Mouse (Mus musculus) gonadal fat pad, adult 2 months (tissue): ENCODE results near the gene Stat6. TPM values are rescaled to one million over a fixed set of nuclear protein-coding genes. Genes with fewer than 3 reads are reported as not detected.
"Not testable (repeated sequence)": the region's sequence is repeated elsewhere in the genome, so short reads cannot be mapped to it uniquely, and the experiment has no call there.

ENCODE experiments used
- DNase-seq: peaks from one replicate; pipeline ENCODE4 v3.0.0-alpha.2; 2012; ENCODE audit warnings: low read depth
- polyA plus RNA-seq: library from polyadenylated mRNA; depleted of rRNA; stranded (reverse); fragments of >200 nt; gene quantifications from 2 replicates; pipeline ENCODE4 v1.2.3, GENCODE M21; 2012

Stat6 gene
- polyA plus RNA-seq, 1 experiment: 92.7 TPM

- no peak for DNase-seq
Observed at GRCm38 (mm10) chr10:127645791-127646190, 3.0 kb downstream of the Stat6 start.

DNA sequence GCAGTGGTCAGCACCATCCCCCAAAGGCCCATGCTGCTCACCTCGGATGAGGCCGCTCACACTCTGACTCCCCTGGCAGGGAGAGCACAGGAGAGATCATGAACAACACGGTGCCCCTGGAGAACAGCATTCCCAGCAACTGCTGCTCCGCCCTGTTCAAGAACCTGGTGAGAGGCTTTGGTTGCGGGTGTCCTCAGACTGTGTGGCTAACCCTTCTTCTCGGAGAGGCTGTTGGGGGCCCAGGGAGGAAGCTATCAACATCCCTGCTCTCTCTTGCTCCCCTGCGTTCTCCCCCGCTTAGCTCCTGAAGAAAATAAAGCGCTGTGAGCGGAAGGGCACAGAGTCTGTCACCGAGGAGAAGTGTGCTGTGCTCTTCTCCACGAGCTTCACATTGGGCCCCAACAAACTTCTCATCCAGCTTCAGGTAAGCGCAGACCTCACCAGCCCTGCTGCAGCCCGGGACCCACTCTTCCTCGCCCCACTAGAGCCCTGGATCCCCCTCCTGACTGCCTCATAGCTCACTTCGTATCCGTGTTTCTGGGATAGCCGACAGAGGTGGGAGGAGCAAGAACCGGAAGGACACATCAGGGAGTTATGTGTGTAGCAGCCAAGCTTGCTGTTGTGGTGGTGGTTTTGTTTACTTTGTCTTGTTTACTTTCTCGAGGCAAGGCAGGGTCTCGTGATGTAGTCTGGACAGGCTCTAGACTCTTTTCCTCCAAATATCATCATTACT, 10.3 kb downstream of the Stat6 start:
- DNase-seq: no peak

- no peak for DNase-seq
Observed at GRCm38 (mm10) chr10:127654970-127655579, 12.3 kb downstream of the Stat6 start.

GRCm38 (mm10) chr10:127657617-127658016, 14.8 kb downstream of the Stat6 start:
- not testable (repeated sequence) for DNase-seq

GRCm38 (mm10) chr10:127658076-127658475, 15.3 kb downstream of the Stat6 start:
- DNase-seq: no peak

DNA sequence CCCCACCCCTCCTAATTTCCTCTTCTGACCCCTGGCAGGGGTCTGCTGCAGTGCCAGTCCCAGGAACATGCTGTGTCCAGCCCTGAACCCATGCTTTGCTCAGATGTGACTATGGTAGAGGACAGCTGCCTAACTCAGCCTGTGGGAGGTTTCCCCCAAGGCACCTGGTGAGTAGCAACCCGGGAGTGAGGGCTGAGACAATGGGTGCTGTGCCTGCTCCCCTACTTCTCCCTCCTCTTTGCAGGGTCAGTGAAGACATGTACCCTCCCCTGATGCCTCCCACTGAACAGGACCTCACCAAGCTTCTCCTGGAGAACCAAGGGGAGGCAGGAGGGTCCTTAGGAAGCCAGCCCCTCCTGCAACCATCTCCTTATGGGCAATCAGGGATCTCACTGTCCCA, 16.8 kb downstream of the Stat6 start:
- DNase-seq: no peak

GRCm38 (mm10) chr10:127661291-127661914, 18.6 kb downstream of the Stat6 start:
- no peak for DNase-seq

DNA sequence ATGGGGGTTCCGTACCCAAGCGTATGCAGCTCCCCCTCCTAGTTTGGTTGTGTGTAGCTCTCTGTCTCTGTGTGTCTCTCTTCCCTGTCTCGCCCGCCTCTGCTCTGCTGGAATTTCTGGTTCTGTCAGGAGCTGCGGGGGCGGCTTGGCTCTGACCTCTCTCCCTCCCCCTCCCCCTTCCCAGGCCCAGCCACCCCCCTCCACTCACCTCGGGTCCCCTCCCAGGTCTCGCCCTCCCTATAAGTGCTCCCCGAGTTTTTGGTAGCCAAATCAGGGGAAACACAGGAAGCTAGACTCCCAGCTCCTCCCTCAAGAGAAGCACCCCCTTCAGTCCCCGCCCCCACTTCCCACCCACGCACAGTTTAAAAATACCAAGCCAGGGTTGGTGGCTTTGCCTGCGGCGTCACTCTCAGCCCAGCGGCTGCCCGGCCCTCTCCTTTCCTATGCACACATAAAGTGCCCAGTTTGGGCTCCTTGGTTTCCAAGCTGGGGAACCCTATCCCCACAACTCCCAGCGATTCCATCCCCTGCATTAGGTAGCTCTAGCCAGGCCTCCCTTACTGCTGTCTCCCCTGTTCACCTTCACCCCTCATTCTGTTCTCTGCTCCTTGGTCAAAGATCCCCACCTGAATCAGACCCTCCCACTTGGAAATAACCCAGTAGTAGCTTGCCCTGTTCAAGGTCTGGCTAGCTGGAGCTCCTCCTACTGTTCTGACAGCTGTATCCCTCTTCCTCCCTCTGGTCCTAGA, 19.3 kb downstream of the Stat6 start:
- no peak for DNase-seq

DNA sequence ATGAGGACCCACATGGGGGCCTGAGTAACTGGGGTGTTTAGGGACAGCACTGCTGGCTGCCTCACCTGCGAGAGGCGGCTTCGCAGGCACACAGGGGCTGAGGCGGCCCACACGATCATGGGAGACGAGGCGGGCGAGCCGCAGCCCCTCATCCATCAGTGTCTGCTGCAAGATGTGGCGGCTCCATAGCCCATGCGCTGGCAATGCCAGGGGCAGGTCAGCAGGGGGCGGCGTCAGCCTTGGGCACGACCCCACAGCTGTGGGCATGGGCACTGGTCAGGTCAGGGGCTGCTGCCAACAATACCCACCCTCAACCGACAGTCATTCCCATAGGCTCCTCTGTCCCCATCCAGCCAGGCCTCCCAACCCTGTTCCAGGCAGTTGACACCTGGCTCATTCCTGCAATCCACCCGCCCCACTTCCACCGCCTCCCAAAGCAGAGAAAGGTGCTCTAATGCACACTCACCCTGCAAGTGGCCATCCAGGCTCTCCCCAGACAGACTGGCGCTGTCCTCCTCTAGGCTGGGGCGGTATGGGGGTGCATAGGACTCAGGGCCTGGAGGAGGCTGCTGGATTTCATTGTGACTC, 20.0 kb downstream of the Stat6 start:
- DNase-seq: no peak

- no peak for DNase-seq
Observed at GRCm38 (mm10) chr10:127663590-127663989, 20.8 kb downstream of the Stat6 start.

GRCm38 (mm10) chr10:127664166-127664565, 21.4 kb downstream of the Stat6 start:
- DNase-seq: no peak

- DNase-seq: no peak
Observed at GRCm38 (mm10) chr10:127664891-127665290, 22.1 kb downstream of the Stat6 start.

- DNase-seq: no peak
Observed at GRCm38 (mm10) chr10:127665366-127666181, 22.8 kb downstream of the Stat6 start.

- no peak for DNase-seq
Observed at GRCm38 (mm10) chr10:127666501-127667268, 23.9 kb downstream of the Stat6 start, which contains the start of gene Nemp1. Gene Nemp1 (plus strand): TSS chr10:127666901.

- no peak for DNase-seq
Observed at GRCm38 (mm10) chr10:127667269-127668092, 24.7 kb downstream of the Stat6 start.

GRCm38 (mm10) chr10:127668093-127669050, 25.6 kb downstream of the Stat6 start, which contains the start of gene Nab2:
Gene Nab2 (minus strand): TSS chr10:127668568.
- no peak for DNase-seq

- DNase-seq: no peak
Observed at GRCm38 (mm10) chr10:127669170-127669569, 26.4 kb downstream of the Stat6 start.

GRCm38 (mm10) chr10:127670185-127670584, 27.4 kb downstream of the Stat6 start:
- DNase-seq: no peak
